Mouse (Mus musculus): ENCODE data around the gene Prpf40b.

DNA sequence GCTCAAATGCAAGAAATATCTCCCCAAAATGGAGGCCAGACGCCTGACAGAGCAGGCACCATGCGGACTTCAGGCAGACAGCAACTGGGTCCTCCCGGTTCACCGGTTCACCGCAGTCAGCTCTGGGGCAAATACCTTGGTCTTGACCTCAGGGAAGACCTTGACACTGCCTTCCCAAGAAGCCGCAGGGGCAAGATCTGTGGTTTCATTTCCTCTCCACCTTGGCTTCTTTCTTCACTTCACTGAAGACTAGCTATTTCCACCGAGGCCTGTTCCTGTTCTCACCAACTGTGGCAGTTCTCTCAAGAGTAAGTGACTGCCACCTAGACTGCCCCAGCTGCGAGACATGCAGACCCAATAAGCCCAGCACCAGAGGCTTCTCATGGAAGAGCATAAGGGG lies 70.0 kb downstream of the Prpf40b start:
- TF ChIP-seq POLR2A (IDR thresholded peaks at IDR 0.05; ENCODE audit: control insufficient read depth, extremely low read depth, insufficient read depth, low read length, poor library complexity) (no peak), CTCF (IDR thresholded peaks at IDR 0.05; ENCODE audit: borderline replicate concordance, control insufficient read depth, extremely low read depth, insufficient read depth, low read length, poor library complexity) (no peak)

Measured in thymus, adult 2 months (tissue).